19 mouse cellular contexts compared by ENCODE assay signal in genomic region chr11:100567815-100568245, GRCm38 (mm10). TPM values are rescaled to one million over a fixed set of nuclear protein-coding genes. Genes with fewer than 3 reads are reported as not detected.
DNase-seq lines count a peak whose midpoint lies in the region; ATAC-seq lines count a peak whose summit lies in the region.
"Had no signal": no experiment of that assay in that cellular context is flagged by ENCODE, and none has a peak within 500 bp of the region (broad histone marks: within the 10 kb centered on the region; RNA-seq: fewer than 3 reads in every experiment).

No protein-coding gene starts in this region.

- 77% methylated on average over 9 of the region's 9 CpGs for WGBS in forebrain, embryonic 11.5 days
- 72% methylated on average over 9 of the region's 9 CpGs for WGBS in heart, embryonic 12.5 days

- no peak overlapping the region for H3K9ac ChIP-seq in forebrain, embryonic 11.5 days (ENCODE audit: low read length)
- no peak overlapping the region for H3K9ac ChIP-seq in heart, embryonic 12.5 days
- H3K9ac ChIP-seq: forebrain, embryonic 13.5 days; midbrain, embryonic 12.5 days; neural tube, embryonic 13.5 days had no signal

- H3K9me3 ChIP-seq in forebrain, embryonic 11.5 days (ENCODE audit: control insufficient read depth, low read length): no peaks in the 10 kb centered on the region
- 0 out of 2 replicates have a peak, but pooled peaks cover 5% of the 10 kb centered on the region for H3K9me3 ChIP-seq in heart, embryonic 12.5 days (replicated peaks)
- H3K9me3 ChIP-seq: forebrain, embryonic 13.5 days; hindbrain, embryonic 10.5 days; midbrain, embryonic 12.5 days; neural tube, embryonic 13.5 days had no signal

- H3K27me3 ChIP-seq in forebrain, embryonic 11.5 days (ENCODE audit: control insufficient read depth, insufficient read depth, low read length): peaks cover 2% of the 10 kb centered on the region
- peaks cover 15% of the 10 kb centered on the region for H3K27me3 ChIP-seq in heart, embryonic 12.5 days (replicated peaks)

- peak; percentile 21; the same call in 1 of the 2 replicates for ATAC-seq in megakaryocyte progenitor cell, adult 5-6 weeks (replicated peaks; ENCODE audit: poor library complexity)
- ATAC-seq in forebrain, embryonic 11.5 days (replicated peaks; ENCODE audit: low FRiP score): no peak
- ATAC-seq in heart, embryonic 12.5 days (ENCODE audit: insufficient number of reproducible peaks, low FRiP score): no peak
- ATAC-seq: forebrain, embryonic 13.5 days had no signal

- H3K36me3 ChIP-seq in forebrain, embryonic 11.5 days (ENCODE audit: control insufficient read depth, insufficient read depth, low read length): no peaks in the 10 kb centered on the region
- H3K36me3 ChIP-seq in heart, embryonic 12.5 days: no peaks in the 10 kb centered on the region
- H3K36me3 ChIP-seq: hindbrain, embryonic 10.5 days; midbrain, embryonic 12.5 days; neural tube, embryonic 13.5 days had no signal

- H3K27ac ChIP-seq in forebrain, embryonic 11.5 days (ENCODE audit: low read depth, low read length): no peak overlapping the region
- no peak overlapping the region for H3K27ac ChIP-seq in heart, embryonic 12.5 days (ENCODE audit: poor library complexity, severe bottlenecking)
- H3K27ac ChIP-seq: forebrain, embryonic 13.5 days; hindbrain, embryonic 10.5 days; layer of hippocampus, adult 2 months; macrophage; midbrain, embryonic 12.5 days; neural tube, embryonic 13.5 days had no signal

- peak; percentile 50 for DNase-seq in adrenal gland, postnatal 14 days
- no peak for DNase-seq in adrenal gland, adult 2 months
- DNase-seq in lung, postnatal 10 days: peak; percentile 36
- DNase-seq in lung, postnatal 36 days: no peak
- DNase-seq in kidney, adult 9 months: peak; percentile 65
- DNase-seq in forebrain, embryonic 11.5 days (ENCODE audit: low spot score): no peak
- DNase-seq: cerebellum, adult 8-10 months; gastrocnemius, postnatal 14 days; liver; lung, adult 18-20 months; thymus, adult 2 months had no signal

- peaks cover 6% of the 10 kb centered on the region for H3K4me1 ChIP-seq in forebrain, embryonic 11.5 days (replicated peaks; ENCODE audit: control insufficient read depth, insufficient read depth, low read length)
- peaks cover 9% of the 10 kb centered on the region; the same call in 1 of the 2 replicates for H3K4me1 ChIP-seq in heart, embryonic 12.5 days (replicated peaks)

- H3K4me3 ChIP-seq in forebrain, embryonic 11.5 days (ENCODE audit: low read depth, low read length): no peak overlapping the region
- H3K4me3 ChIP-seq in heart, embryonic 12.5 days: no peak overlapping the region
- H3K4me3 ChIP-seq: forebrain, embryonic 13.5 days; hindbrain, embryonic 10.5 days; layer of hippocampus, adult 2 months; midbrain, embryonic 12.5 days; neural tube, embryonic 13.5 days had no signal

- no peak overlapping the region for H3K4me2 ChIP-seq in forebrain, embryonic 11.5 days (ENCODE audit: low read depth, low read length, severe bottlenecking)
- H3K4me2 ChIP-seq in heart, embryonic 12.5 days: no peak overlapping the region
- H3K4me2 ChIP-seq: forebrain, embryonic 13.5 days; midbrain, embryonic 12.5 days; neural tube, embryonic 13.5 days had no signal

RNA-seq across cellular contexts. Expression of gene Cnp, which starts 6.9 kb away (rescaled TPM):
- total RNA-seq in adrenal gland, postnatal 14 days (2021): 35.5 and 38.4 TPM in 2 replicates
- total RNA-seq in adrenal gland, adult 2 months (2021): 10 to 100 TPM; 38.3 to 55.4 TPM
- 29.4 and 36.5 TPM in 2 replicates for polyA plus RNA-seq in adrenal gland, adult 2 months (2012; rRNA removed)
- total RNA-seq in megakaryocyte progenitor cell, adult 5-6 weeks (2015): 6.9 and 8.2 TPM in 2 replicates
- 16.2 and 21.7 TPM in 2 replicates for total RNA-seq in megakaryocyte progenitor cell, adult 5-6 weeks (2017)
- 18.3 and 20.3 TPM in 2 replicates for polyA plus RNA-seq in forebrain, embryonic 11.5 days (2014; fragmentation: Nextera tagmentation; extraction: Ambion mirVana)
- polyA plus RNA-seq in heart, embryonic 12.5 days (2016; fragmentation: Nextera tagmentation; extraction: Ambion mirVana): 21.6 and 22.1 TPM in 2 replicates

RNA-seq across cellular contexts. Expression of gene Ttc25, which starts 22.4 kb away (rescaled TPM):
- total RNA-seq in adrenal gland, postnatal 14 days (2021): 1.3 TPM in 2 replicates
- 10 to 100 TPM in 1 of 2 experiments, 1 to 10 TPM in 1; 3.5 to 11.4 TPM for total RNA-seq in adrenal gland, adult 2 months (2021)
- polyA plus RNA-seq in adrenal gland, adult 2 months (2012; rRNA removed): 1.3 and 1.6 TPM in 2 replicates
- 0.05 TPM in 1 of 2 replicates, not detected in the other for total RNA-seq in megakaryocyte progenitor cell, adult 5-6 weeks (2015)
- 0.04 and 0.30 TPM in 2 replicates for total RNA-seq in megakaryocyte progenitor cell, adult 5-6 weeks (2017)
- polyA plus RNA-seq in forebrain, embryonic 11.5 days (2014; fragmentation: Nextera tagmentation; extraction: Ambion mirVana): 1.3 and 1.9 TPM in 2 replicates
- 0.30 and 0.77 TPM in 2 replicates for polyA plus RNA-seq in heart, embryonic 12.5 days (2016; fragmentation: Nextera tagmentation; extraction: Ambion mirVana)

RNA-seq across cellular contexts. Expression of gene Acly, which starts 40.0 kb away (rescaled TPM):
- total RNA-seq in adrenal gland, postnatal 14 days (2021): 805 and 809 TPM in 2 replicates
- total RNA-seq in adrenal gland, adult 2 months (2021): 1,000 to 10,000 TPM; 1,249 to 2,157 TPM
- 567 and 624 TPM in 2 replicates for polyA plus RNA-seq in adrenal gland, adult 2 months (2012; rRNA removed)
- 80.4 and 81.7 TPM in 2 replicates for total RNA-seq in megakaryocyte progenitor cell, adult 5-6 weeks (2015)
- total RNA-seq in megakaryocyte progenitor cell, adult 5-6 weeks (2017): 89.1 and 101 TPM in 2 replicates
- polyA plus RNA-seq in forebrain, embryonic 11.5 days (2014; fragmentation: Nextera tagmentation; extraction: Ambion mirVana): 294 TPM in 2 replicates
- 93.7 and 99.0 TPM in 2 replicates for polyA plus RNA-seq in heart, embryonic 12.5 days (2016; fragmentation: Nextera tagmentation; extraction: Ambion mirVana)

RNA-seq across cellular contexts. Expression of gene Nkiras2, which starts 51.2 kb away (rescaled TPM):
- 41.1 and 44.4 TPM in 2 replicates for total RNA-seq in adrenal gland, postnatal 14 days (2021)
- 10 to 100 TPM; 32.5 to 36.0 TPM for total RNA-seq in adrenal gland, adult 2 months (2021)
- polyA plus RNA-seq in adrenal gland, adult 2 months (2012; rRNA removed): 50.9 and 59.4 TPM in 2 replicates
- 17.0 and 22.2 TPM in 2 replicates for total RNA-seq in megakaryocyte progenitor cell, adult 5-6 weeks (2015)
- total RNA-seq in megakaryocyte progenitor cell, adult 5-6 weeks (2017): 9.9 and 16.6 TPM in 2 replicates
- 94.5 and 107 TPM in 2 replicates for polyA plus RNA-seq in forebrain, embryonic 11.5 days (2014; fragmentation: Nextera tagmentation; extraction: Ambion mirVana)
- polyA plus RNA-seq in heart, embryonic 12.5 days (2016; fragmentation: Nextera tagmentation; extraction: Ambion mirVana): 59.7 and 60.7 TPM in 2 replicates

RNA-seq across cellular contexts. Expression of gene Dnajc7, which starts 52.1 kb away (rescaled TPM):
- total RNA-seq in adrenal gland, postnatal 14 days (2021): 217 and 264 TPM in 2 replicates
- 100 to 1,000 TPM; 174 to 177 TPM for total RNA-seq in adrenal gland, adult 2 months (2021)
- 9.3 and 11.7 TPM in 2 replicates for polyA plus RNA-seq in adrenal gland, adult 2 months (2012; rRNA removed)
- total RNA-seq in megakaryocyte progenitor cell, adult 5-6 weeks (2015): 81.2 and 93.3 TPM in 2 replicates
- 102 and 136 TPM in 2 replicates for total RNA-seq in megakaryocyte progenitor cell, adult 5-6 weeks (2017)
- polyA plus RNA-seq in forebrain, embryonic 11.5 days (2014; fragmentation: Nextera tagmentation; extraction: Ambion mirVana): 95.9 and 105 TPM in 2 replicates
- 207 and 213 TPM in 2 replicates for polyA plus RNA-seq in heart, embryonic 12.5 days (2016; fragmentation: Nextera tagmentation; extraction: Ambion mirVana)

Comparison
In these comparisons a context has a peak if more than half of its experiments do, and no peak if none do; other contexts are left out.
1. DNase-seq: peak in adrenal gland, postnatal 14 days (single experiment), lung, postnatal 10 days (single experiment) and kidney, adult 9 months (single experiment); none in adrenal gland, adult 2 months (single experiment), lung, postnatal 36 days (single experiment) and forebrain, embryonic 11.5 days (single experiment).